Mouse (Mus musculus): Measurements from ENCODE around the gene Emb. TPM values are rescaled to one million over a fixed set of nuclear protein-coding genes. Genes with fewer than 3 reads are reported as not detected.
"Not testable (repeated sequence)": the region's sequence is repeated elsewhere in the genome, so short reads cannot be mapped to it uniquely, and the experiment has no call there.

Emb gene
- 38.7 and 39.9 TPM in 2 replicates for polyA plus RNA-seq (2014; fragmentation: Nextera tagmentation; extraction: Ambion mirVana)

DNA sequence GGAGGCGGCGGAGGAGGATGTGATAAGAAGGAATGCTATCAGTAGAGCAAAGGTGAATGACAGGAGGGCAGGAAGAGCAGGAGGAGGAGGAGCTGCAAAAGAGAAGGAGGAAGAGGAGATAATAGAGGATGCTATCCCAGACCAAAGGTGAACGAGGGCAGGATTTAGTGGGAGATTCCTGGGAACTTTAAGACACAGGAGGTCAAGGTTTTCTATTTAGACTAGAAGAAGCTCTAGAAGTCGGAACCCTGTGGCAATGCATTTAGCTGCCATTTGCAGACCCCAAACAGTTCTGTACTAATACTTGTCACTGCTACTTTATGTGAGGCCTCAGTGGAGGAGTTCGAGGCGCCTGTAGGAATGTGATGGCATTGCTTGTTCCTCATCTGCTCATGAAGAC is at the start of gene Emb:
Gene Emb, plus strand, starts transcription at position 301 of the 400 bp plus-strand sequence.
- no peak within 1 kb of the TSS for H3K4me3 ChIP-seq (ENCODE audit: low read depth, low read length)
- no peaks in the 10 kb centered on the region for H3K36me3 ChIP-seq (ENCODE audit: control insufficient read depth, insufficient read depth, low read length)
- DNase-seq (ENCODE audit: low spot score) (no peak), ATAC-seq (ENCODE audit: insufficient number of reproducible peaks, low FRiP score, low TSS enrichment, low read depth) (no peak)
- no peaks in the 10 kb centered on the region for H3K4me1 ChIP-seq (ENCODE audit: control insufficient read depth, insufficient read depth, low read length)
- WGBS, result 78% methylated on average over 6 of the region's 6 CpGs
- no peak within 1 kb of the TSS for H3K9ac ChIP-seq (ENCODE audit: low read length)
- no peak within 1 kb of the TSS for H3K4me2 ChIP-seq (ENCODE audit: low read depth, severe bottlenecking)
- no peak within 1 kb of the TSS for H3K27ac ChIP-seq (replicated peaks; ENCODE audit: low read depth, low read length)
- no peaks in the 10 kb centered on the region for H3K27me3 ChIP-seq (ENCODE audit: control insufficient read depth, insufficient read depth, low read length)
- no peaks in the 10 kb centered on the region for H3K9me3 ChIP-seq (ENCODE audit: control insufficient read depth, low read length)

DNA sequence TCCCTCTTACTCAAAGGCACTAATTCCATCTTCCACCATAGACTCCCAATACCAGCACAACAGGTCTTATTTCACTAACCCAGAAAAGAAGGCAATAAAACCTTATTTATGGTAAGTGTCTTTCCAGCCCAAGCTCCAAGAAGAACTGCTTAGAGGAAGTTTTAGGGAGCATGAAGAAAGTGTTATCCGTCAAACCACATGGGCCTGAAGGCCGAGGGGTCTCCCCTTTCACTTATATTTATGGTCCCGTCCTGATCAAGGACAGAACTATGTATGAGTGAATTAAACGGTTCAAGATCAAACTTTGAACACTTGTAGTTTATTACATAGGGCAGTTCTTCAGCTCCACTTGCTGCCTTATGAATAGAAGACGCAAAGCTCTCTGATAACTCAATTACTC is 44.4 kb upstream of the Emb start:
- H3K27me3 ChIP-seq (ENCODE audit: control insufficient read depth, insufficient read depth, low read length), result no peaks in the 10 kb centered on the region
- H3K36me3 ChIP-seq (ENCODE audit: control insufficient read depth, insufficient read depth, low read length), result no peaks in the 10 kb centered on the region
- ATAC-seq (ENCODE audit: insufficient number of reproducible peaks, low FRiP score, low TSS enrichment, low read depth) (no peak), DNase-seq (ENCODE audit: low spot score) (no peak)
- no peak overlapping the region for H3K9ac ChIP-seq (ENCODE audit: low read length)
- WGBS, result 84% methylated on average over 5 of the region's 5 CpGs
- H3K4me3 ChIP-seq (ENCODE audit: low read depth, low read length), result no peak overlapping the region
- H3K4me1 ChIP-seq (ENCODE audit: control insufficient read depth, insufficient read depth, low read length), result no peaks in the 10 kb centered on the region
- H3K9me3 ChIP-seq (ENCODE audit: control insufficient read depth, low read length), result no peaks in the 10 kb centered on the region
- no peak overlapping the region for H3K27ac ChIP-seq (replicated peaks; ENCODE audit: low read depth, low read length)
- no peak overlapping the region for H3K4me2 ChIP-seq (ENCODE audit: low read depth, severe bottlenecking)

DNA sequence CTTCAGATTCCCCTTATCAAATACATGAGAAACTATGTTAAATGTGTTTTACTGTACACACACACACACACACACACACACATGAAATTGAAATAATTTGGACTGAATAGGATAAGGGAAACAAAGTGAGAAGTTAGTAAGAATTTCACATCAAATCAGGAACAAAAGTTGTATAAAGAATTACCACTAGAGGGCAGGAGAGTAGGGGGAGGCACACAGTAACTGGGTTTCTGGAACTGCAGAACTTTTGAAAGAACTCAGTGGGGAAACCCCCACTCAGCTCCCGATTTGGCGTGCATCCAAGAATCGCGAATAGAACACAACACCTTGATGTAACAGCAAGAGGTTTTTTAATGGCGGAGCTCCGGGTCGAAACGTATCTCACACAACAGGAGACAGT is 43.3 kb upstream of the Emb start:
- Histone ChIP-seq H3K27me3 (ENCODE audit: control insufficient read depth, insufficient read depth, low read length) (no peaks in the 10 kb centered on the region), H3K27ac (replicated peaks; ENCODE audit: low read depth, low read length) (no peak overlapping the region), H3K9ac (ENCODE audit: low read length) (no peak overlapping the region), H3K4me1 (ENCODE audit: control insufficient read depth, insufficient read depth, low read length) (no peaks in the 10 kb centered on the region), H3K9me3 (ENCODE audit: control insufficient read depth, low read length) (no peaks in the 10 kb centered on the region), H3K36me3 (ENCODE audit: control insufficient read depth, insufficient read depth, low read length) (no peaks in the 10 kb centered on the region), H3K4me2 (ENCODE audit: low read depth, severe bottlenecking) (no peak overlapping the region), H3K4me3 (ENCODE audit: low read depth, low read length) (no peak overlapping the region)
- 88% methylated on average over 8 of the region's 8 CpGs for WGBS
- ATAC-seq (ENCODE audit: insufficient number of reproducible peaks, low FRiP score, low TSS enrichment, low read depth), result no peak
- DNase-seq (ENCODE audit: low spot score), result no peak

DNA sequence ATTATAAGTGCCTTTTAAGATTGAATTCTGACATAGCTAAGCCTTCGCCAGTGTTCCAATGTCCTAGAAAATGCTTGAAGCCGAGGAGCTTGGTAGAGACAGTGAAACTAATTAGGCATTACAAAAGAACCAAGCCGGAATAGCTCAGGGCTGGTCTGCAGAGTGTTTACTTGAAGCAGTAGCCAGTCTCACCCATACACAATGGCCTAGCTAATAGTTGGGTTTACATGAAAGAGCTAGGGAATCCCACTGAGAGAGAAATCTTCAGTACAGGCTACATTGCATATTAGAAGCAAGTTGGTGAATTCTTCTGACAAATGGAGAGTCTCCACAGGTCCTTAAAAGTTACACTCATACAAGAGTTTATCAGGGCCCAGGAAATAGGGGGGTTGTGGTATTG is 27.4 kb upstream of the Emb start:
- not testable (repeated sequence) for H3K27me3 ChIP-seq (ENCODE audit: control insufficient read depth, insufficient read depth, low read length); H3K4me1 ChIP-seq (ENCODE audit: control insufficient read depth, insufficient read depth, low read length); DNase-seq (ENCODE audit: low spot score); H3K36me3 ChIP-seq (ENCODE audit: control insufficient read depth, insufficient read depth, low read length); H3K9me3 ChIP-seq (ENCODE audit: control insufficient read depth, low read length); H3K4me3 ChIP-seq (ENCODE audit: low read depth, low read length); H3K4me2 ChIP-seq (ENCODE audit: low read depth, severe bottlenecking); ATAC-seq (ENCODE audit: insufficient number of reproducible peaks, low FRiP score, low TSS enrichment, low read depth); H3K9ac ChIP-seq (ENCODE audit: low read length); H3K27ac ChIP-seq (replicated peaks; ENCODE audit: low read depth, low read length)
- WGBS, result 71% methylated on average over 3 of the region's 3 CpGs

DNA sequence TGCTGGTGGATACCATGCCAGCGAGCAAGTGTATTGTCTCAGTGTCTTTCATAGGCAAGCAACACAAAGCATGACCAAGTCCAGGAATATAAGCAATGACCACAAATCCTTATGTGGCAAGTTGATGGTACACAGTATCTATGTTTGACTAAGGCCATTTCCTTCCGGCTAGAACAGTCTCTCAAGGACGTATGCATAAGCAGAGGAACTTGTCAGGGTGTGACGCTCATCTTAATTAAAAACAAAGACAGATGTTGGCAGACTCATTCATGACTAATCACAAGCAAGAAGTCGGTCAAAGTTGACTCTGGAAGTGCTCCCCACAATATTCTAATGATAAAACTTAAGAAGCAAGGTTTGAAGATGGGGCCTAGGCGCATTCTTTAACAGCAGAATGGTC is 25.0 kb upstream of the Emb start:
- Histone ChIP-seq H3K4me3 (ENCODE audit: low read depth, low read length) (no peak overlapping the region), H3K9ac (ENCODE audit: low read length) (no peak overlapping the region), H3K27me3 (ENCODE audit: control insufficient read depth, insufficient read depth, low read length) (no peaks in the 10 kb centered on the region), H3K9me3 (ENCODE audit: control insufficient read depth, low read length) (no peaks in the 10 kb centered on the region), H3K27ac (replicated peaks; ENCODE audit: low read depth, low read length) (no peak overlapping the region), H3K4me2 (ENCODE audit: low read depth, severe bottlenecking) (no peak overlapping the region), H3K4me1 (ENCODE audit: control insufficient read depth, insufficient read depth, low read length) (no peaks in the 10 kb centered on the region), H3K36me3 (ENCODE audit: control insufficient read depth, insufficient read depth, low read length) (no peaks in the 10 kb centered on the region)
- 80% methylated on average over 6 of the region's 6 CpGs for WGBS
- DNase-seq (ENCODE audit: low spot score), result no peak
- ATAC-seq (ENCODE audit: insufficient number of reproducible peaks, low FRiP score, low TSS enrichment, low read depth), result no peak

DNA sequence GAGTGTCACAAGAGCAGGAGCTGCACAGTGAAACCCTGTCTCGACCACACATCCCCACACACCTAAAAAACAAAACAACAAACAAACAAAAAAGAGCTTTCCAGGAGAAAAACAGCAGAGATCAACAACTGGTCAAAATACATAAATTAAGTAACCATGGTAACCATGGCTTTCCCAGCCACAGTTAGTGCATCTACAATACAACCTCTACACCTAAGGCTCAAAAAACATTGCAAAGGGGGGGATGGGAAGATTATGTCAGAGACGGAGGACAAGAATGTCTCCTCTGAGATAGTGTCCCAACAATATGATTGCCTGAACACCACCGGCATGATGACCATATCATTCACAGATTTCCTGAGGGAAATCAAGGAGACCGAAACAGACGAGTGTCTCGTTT is 23.0 kb upstream of the Emb start:
- WGBS, result 88% methylated on average over 6 of the region's 6 CpGs

DNA sequence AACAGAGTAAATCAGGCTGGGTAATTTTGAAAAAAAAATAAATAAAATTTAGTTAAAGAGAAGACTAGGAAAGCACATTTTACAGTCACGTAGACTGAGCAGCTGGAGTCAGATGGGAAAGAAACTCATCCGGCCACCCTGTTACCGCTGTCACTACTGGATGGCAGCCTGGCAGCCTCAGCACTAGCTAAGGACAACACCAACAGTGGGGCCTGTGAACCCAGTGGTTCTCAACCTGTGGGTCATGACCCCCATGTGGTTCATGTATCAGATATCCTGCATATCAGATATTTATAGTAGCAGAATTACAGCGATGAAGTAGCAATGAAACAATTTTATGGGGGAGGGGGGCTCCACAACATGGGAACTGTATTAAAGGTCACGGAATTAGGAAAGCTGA is 16.2 kb upstream of the Emb start:
- ATAC-seq (ENCODE audit: insufficient number of reproducible peaks, low FRiP score, low TSS enrichment, low read depth) (no peak), DNase-seq (ENCODE audit: low spot score) (no peak)
- WGBS, result 87% methylated on average over 5 of the region's 5 CpGs
- H3K4me1 ChIP-seq (ENCODE audit: control insufficient read depth, insufficient read depth, low read length), result no peaks in the 10 kb centered on the region
- no peak overlapping the region for H3K9ac ChIP-seq (ENCODE audit: low read length)
- no peaks in the 10 kb centered on the region for H3K9me3 ChIP-seq (ENCODE audit: control insufficient read depth, low read length)
- no peaks in the 10 kb centered on the region for H3K27me3 ChIP-seq (ENCODE audit: control insufficient read depth, insufficient read depth, low read length)
- H3K36me3 ChIP-seq (ENCODE audit: control insufficient read depth, insufficient read depth, low read length), result no peaks in the 10 kb centered on the region
- H3K27ac ChIP-seq (replicated peaks; ENCODE audit: low read depth, low read length), result no peak overlapping the region
- no peak overlapping the region for H3K4me2 ChIP-seq (ENCODE audit: low read depth, severe bottlenecking)
- no peak overlapping the region for H3K4me3 ChIP-seq (ENCODE audit: low read depth, low read length)

More for the DNA sequence above, 23.0 kb upstream of the Emb start:
- no peak overlapping the region for H3K4me3 ChIP-seq (ENCODE audit: low read depth, low read length)
- DNase-seq (ENCODE audit: low spot score) (no peak), ATAC-seq (ENCODE audit: insufficient number of reproducible peaks, low FRiP score, low TSS enrichment, low read depth) (no peak)
- H3K27ac ChIP-seq (replicated peaks; ENCODE audit: low read depth, low read length), result no peak overlapping the region
- no peak overlapping the region for H3K9ac ChIP-seq (ENCODE audit: low read length)
- no peaks in the 10 kb centered on the region for H3K36me3 ChIP-seq (ENCODE audit: control insufficient read depth, insufficient read depth, low read length)
- no peak overlapping the region for H3K4me2 ChIP-seq (ENCODE audit: low read depth, severe bottlenecking)
- H3K4me1 ChIP-seq (ENCODE audit: control insufficient read depth, insufficient read depth, low read length), result no peaks in the 10 kb centered on the region
- no peaks in the 10 kb centered on the region for H3K9me3 ChIP-seq (ENCODE audit: control insufficient read depth, low read length)
- no peaks in the 10 kb centered on the region for H3K27me3 ChIP-seq (ENCODE audit: control insufficient read depth, insufficient read depth, low read length)

DNA sequence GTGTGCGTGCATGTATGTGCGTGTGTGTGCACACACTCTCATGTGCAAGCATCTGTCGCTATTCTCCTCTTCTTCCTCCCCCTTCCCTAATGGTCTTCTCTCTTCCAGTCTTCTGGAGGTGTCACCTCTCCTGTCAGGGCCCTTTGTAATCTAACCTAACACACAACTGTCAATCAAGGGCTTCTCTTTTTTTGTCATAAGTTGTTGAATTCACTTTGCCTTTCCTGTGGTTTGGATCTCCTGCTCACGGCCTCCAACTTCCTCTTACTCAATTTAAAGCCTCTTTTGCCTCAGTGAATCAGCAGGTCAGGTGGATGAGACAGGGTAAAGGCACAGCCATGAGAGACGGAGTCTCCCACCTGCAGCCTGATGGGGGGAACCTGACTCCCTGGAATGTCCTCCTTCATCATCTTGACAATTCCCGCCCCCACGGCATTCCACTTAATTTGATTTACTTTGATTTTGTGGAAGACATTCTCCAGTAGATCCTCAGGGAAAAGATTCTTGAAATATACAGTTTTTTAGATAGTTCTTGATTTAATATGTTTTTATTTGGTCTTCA is 14.8 kb upstream of the Emb start:
- ATAC-seq (ENCODE audit: insufficient number of reproducible peaks, low FRiP score, low TSS enrichment, low read depth), result no peak
- Histone ChIP-seq H3K9ac (ENCODE audit: low read length) (no peak overlapping the region), H3K27me3 (ENCODE audit: control insufficient read depth, insufficient read depth, low read length) (no peaks in the 10 kb centered on the region), H3K36me3 (ENCODE audit: control insufficient read depth, insufficient read depth, low read length) (no peaks in the 10 kb centered on the region), H3K4me2 (ENCODE audit: low read depth, severe bottlenecking) (no peak overlapping the region), H3K9me3 (ENCODE audit: control insufficient read depth, low read length) (no peaks in the 10 kb centered on the region), H3K4me1 (ENCODE audit: control insufficient read depth, insufficient read depth, low read length) (no peaks in the 10 kb centered on the region), H3K27ac (replicated peaks; ENCODE audit: low read depth, low read length) (no peak overlapping the region), H3K4me3 (ENCODE audit: low read depth, low read length) (no peak overlapping the region)
- no peak for DNase-seq (ENCODE audit: low spot score)
- 63% methylated on average over 7 of the region's 7 CpGs for WGBS
